In the genomic region with DNA sequence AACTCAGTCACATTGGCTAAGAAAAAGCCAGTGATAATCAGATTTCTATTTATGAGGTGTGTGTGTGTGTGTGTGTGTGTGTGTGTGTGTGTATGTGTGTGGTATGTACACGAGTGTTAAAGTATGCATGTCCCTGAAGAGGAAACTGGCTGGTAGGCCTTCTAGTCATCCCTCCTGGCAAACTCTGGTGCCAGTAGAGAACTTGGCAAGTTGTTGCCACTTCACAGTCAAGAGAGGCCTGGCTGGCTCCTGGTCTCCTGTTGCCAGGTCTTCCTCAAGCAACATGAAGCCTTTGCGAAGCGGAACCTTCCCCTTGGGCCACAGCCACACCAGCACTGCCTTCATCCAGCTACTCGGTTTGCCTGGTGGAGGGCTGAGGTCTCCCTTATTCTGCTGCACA, we compare ENCODE assay signal across 8 mouse cellular contexts. TPM values are rescaled to one million over a fixed set of nuclear protein-coding genes. Genes with fewer than 3 reads are reported as not detected.
DNase-seq lines count a peak whose midpoint lies in the region; ATAC-seq lines count a peak whose summit lies in the region.

No protein-coding gene starts in this region.

- ATAC-seq in frontal cortex, adult (ENCODE audit: low TSS enrichment): 0 out of 2 replicates have a peak, but pooled peaks have one; percentile 35

- no peak for DNase-seq in frontal cortex, postnatal 14 days (ENCODE audit: low spot score in 2 of 2)
- DNase-seq in NIH3T3 (ENCODE audit: low read depth): peak; percentile 16
- DNase-seq in fibroblast of lung, adult 2 months (ENCODE audit: low read depth): peak; percentile 26
- DNase-seq in layer of hippocampus, adult 8-10 months (ENCODE audit: low spot score in 2 of 2): peak; percentile 24 to 30
- no peak for DNase-seq in thymus, adult 18-20 months
- no peak for DNase-seq in kidney, adult 9 months
- no peak for DNase-seq in ovary, postnatal 10 days (ENCODE audit: low spot score)

RNA-seq across cellular contexts. Expression of a gene that starts 44.9 kb away (rescaled TPM):
- 1 to 10 TPM; 3.3 to 4.4 (median 3.5) TPM for total RNA-seq in layer of hippocampus, adult 8-10 months (2022)

Comparison
In these comparisons a context has a peak if more than half of its experiments do, and no peak if none do; other contexts are left out.
1. DNase-seq: peak in NIH3T3 (single experiment), fibroblast of lung, adult 2 months (single experiment) and layer of hippocampus, adult 8-10 months (2 of 2); none in frontal cortex, postnatal 14 days (0 of 2), thymus, adult 18-20 months (0 of 2), kidney, adult 9 months (single experiment) and ovary, postnatal 10 days (single experiment).